Mouse (Mus musculus) neural tube, embryonic 14.5 days (tissue): ENCODE data around the gene Fbln5. TPM values are rescaled to one million over a fixed set of nuclear protein-coding genes. Genes with fewer than 3 reads are reported as not detected.

ENCODE experiments used
- ATAC-seq: fragments of 200-750 bp; cut with Nextera tagmentation; 2 replicates; pipeline ENCODE4 v1.8.0; 2017; ENCODE audit warnings: low read depth, mild to moderate bottlenecking, moderate TSS enrichment, moderate library complexity
- H3K27ac ChIP-seq: fragments of 300-500 bp; sonication (generic); 2 replicates; pipeline ENCODE4 v1.5.1; 2014; ENCODE audit warnings: low read depth, mild to moderate bottlenecking, control low read depth, low read length, moderate library complexity, mixed read lengths
- H3K27me3 ChIP-seq: fragments of 300-500 bp; sonication (generic); 2 replicates; pipeline ENCODE4 v1.6.1; 2014; ENCODE audit warnings: low read length; ENCODE audit not compliant: control insufficient read depth, insufficient read depth
- H3K36me3 ChIP-seq: fragments of 300-500 bp; sonication (generic); 2 replicates; pipeline ENCODE4 v1.6.1; 2014; ENCODE audit warnings: low read length, mixed read lengths; ENCODE audit not compliant: control insufficient read depth, insufficient read depth
- H3K4me1 ChIP-seq: fragments of 300-500 bp; sonication (generic); 2 replicates; pipeline ENCODE4 v1.6.1; 2014; ENCODE audit warnings: low read length; ENCODE audit not compliant: control insufficient read depth, insufficient read depth
- H3K4me2 ChIP-seq: fragments of 300-500 bp; sonication (generic); 2 replicates; pipeline ENCODE4 v1.6.1; 2014; ENCODE audit warnings: mild to moderate bottlenecking, low read depth, low read length, control low read depth
- H3K4me3 ChIP-seq: fragments of 300-500 bp; sonication (generic); 2 replicates; pipeline ENCODE4 v1.5.1; 2014; ENCODE audit warnings: low read depth, low read length, control low read depth, mixed read lengths
- H3K9ac ChIP-seq: fragments of 300-500 bp; sonication (generic); replicated peaks from 2 replicates; pipeline ENCODE4 v1.6.1; 2014; ENCODE audit warnings: low read depth, mild to moderate bottlenecking, control low read depth, low read length, mixed read lengths
- H3K9me3 ChIP-seq: fragments of 300-500 bp; sonication (generic); 2 replicates; pipeline ENCODE4 v1.6.1; 2016; ENCODE audit warnings: low read length; ENCODE audit not compliant: control insufficient read depth
- WGBS: fragments of 180-500 bp; shearing (Covaris S2); extraction: QIAGEN DNeasy Blood & Tissue Kit; methylation state at CpG from one replicate; pipeline ENCODE4 v1.1.7; 2014; 5-methylcytosine and 5-hydroxymethylcytosine counted together
- polyA plus RNA-seq: library from polyadenylated mRNA; unstranded; fragments of >200 nt; fragmentation: Nextera tagmentation; extraction: Ambion mirVana; gene quantifications from 2 replicates; pipeline ENCODE4 v1.2.1, GENCODE M21; 2014

The Fbln5 gene
- polyA plus RNA-seq, 1 experiment from 2014 or later = 1.9 TPM

DNA sequence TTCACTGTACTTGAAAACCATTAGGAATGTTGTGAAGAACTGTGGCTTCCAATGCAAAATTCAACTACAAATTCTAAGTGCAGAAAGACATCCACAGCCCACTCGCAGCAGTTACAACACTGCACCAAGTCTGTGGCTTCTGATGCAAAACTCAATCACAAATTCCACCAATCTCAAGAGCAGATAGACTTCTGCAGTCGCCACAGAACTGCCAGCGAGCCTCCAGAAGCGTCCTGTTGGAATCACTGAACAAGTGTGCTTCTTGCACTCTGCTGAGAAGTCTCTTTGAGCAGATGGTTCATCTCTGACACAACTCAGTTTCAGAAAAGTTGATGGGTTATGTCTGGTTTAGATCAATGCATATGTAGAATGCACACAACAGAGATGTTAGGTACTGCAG, 15.9 kb upstream of the Fbln5 start:
- H3K27me3 ChIP-seq = no peaks in the 10 kb centered on the region
- no peaks in the 10 kb centered on the region for H3K4me1 ChIP-seq
- no peak overlapping the region for H3K27ac ChIP-seq
- H3K9me3 ChIP-seq = no peaks in the 10 kb centered on the region
- H3K9ac ChIP-seq = no peak overlapping the region
- no peak for ATAC-seq
- no peak overlapping the region for H3K4me3 ChIP-seq
- H3K36me3 ChIP-seq = no peaks in the 10 kb centered on the region; the same call in 1 of the 2 replicates
- WGBS = 95% methylated on average over 4 of the region's 4 CpGs
- no peak overlapping the region for H3K4me2 ChIP-seq

DNA sequence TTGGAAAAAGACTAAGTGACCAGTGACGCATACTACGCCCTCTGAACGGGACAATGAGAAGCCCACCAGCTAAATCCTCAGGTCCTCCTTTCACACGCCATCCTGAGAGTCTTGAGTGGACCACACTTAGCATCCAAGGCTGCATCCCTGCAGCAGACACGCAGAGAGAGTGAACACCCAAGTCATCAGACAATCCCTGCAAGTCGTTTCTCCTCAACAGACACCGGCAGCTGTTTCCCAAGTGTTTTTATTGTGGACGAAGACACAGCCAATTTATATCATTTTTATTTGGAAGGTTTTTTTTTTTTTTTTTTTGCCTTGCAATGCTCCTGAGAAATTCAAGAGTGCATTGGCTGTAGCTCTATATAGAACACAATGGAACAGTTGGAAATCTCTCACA, 14.9 kb upstream of the Fbln5 start:
- Histone ChIP-seq H3K4me2 (no peak overlapping the region), H3K9me3 (no peaks in the 10 kb centered on the region), H3K4me1 (no peaks in the 10 kb centered on the region), H3K27me3 (no peaks in the 10 kb centered on the region), H3K9ac (no peak overlapping the region), H3K27ac (no peak overlapping the region), H3K4me3 (no peak overlapping the region), H3K36me3 (no peaks in the 10 kb centered on the region; the same call in 1 of the 2 replicates)
- 96% methylated on average over 8 of the region's 8 CpGs for WGBS
- ATAC-seq = no peak

DNA sequence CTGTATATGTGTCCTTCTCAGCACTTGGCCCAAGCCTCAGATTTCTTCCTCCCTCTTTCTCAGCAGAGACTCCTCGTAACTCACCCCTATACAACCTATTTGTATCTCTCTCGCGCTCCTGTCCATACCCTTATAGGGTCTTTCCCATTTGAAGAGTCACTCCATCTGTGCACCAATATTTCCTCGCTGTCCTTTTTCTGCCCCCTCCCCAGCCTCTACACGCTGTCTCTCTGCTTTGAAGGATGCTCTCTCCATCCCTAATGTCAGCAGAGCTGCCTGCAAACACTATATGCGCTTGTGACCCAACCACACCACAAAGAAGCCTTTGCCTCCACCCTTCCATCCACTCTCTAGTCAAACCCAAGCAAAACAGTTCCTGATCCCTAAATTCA, 14.3 kb upstream of the Fbln5 start:
- Histone ChIP-seq H3K4me1 (no peaks in the 10 kb centered on the region), H3K9me3 (no peaks in the 10 kb centered on the region), H3K4me2 (no peak overlapping the region), H3K27ac (no peak overlapping the region), H3K36me3 (no peaks in the 10 kb centered on the region; the same call in 1 of the 2 replicates), H3K9ac (no peak overlapping the region), H3K4me3 (no peak overlapping the region), H3K27me3 (no peaks in the 10 kb centered on the region)
- 94% methylated on average over 6 of the region's 6 CpGs for WGBS
- ATAC-seq = no peak

DNA sequence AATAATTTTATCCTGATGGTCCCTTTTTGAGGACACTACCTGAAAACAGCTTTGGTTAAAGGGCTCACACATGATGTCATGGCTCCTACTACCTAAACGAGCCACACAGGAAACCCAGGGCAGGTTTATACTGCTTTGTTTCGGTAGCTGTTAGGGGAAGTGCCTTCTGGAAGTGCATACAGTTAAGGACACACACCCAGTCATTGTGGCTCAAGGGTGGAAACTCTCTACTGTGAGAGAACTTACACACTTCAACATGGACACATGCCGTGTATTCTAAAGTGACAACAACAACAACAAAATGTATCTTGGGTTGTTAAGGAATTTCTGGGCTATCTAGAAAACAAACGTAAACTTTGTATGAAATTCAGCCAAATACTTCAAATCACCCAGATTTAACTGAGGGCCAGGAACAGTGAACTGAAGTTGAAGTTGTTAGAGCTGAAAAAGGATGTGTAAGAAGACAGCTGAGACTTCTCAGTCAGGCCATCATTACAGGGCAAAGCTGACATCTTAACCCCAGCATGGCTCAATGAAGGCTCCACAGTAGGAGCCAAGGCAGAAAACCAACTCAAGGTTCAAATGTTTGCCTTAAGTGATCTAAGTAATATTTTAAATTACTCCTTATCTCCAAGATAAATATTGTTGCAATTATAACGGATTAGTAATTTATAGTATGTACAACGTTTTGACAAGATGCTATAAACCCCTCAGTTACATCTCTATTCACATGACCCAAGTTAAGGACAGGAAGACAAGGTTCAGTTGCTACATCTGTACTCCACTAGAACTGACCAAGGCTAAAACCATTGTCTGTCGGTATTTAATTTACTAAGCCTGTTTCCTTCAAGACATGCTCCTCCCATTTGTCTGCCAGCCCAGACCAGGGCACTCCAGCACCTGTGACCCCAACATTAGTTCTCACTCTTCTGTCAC, 13.6 kb upstream of the Fbln5 start:
- Histone ChIP-seq H3K27me3 (no peaks in the 10 kb centered on the region), H3K9ac (no peak overlapping the region), H3K36me3 (no peaks in the 10 kb centered on the region; the same call in 1 of the 2 replicates), H3K4me2 (no peak overlapping the region), H3K9me3 (no peaks in the 10 kb centered on the region), H3K4me3 (no peak overlapping the region), H3K4me1 (no peaks in the 10 kb centered on the region), H3K27ac (no peak overlapping the region)
- WGBS = 88% methylated on average over 7 of the region's 7 CpGs
- no peak for ATAC-seq

DNA sequence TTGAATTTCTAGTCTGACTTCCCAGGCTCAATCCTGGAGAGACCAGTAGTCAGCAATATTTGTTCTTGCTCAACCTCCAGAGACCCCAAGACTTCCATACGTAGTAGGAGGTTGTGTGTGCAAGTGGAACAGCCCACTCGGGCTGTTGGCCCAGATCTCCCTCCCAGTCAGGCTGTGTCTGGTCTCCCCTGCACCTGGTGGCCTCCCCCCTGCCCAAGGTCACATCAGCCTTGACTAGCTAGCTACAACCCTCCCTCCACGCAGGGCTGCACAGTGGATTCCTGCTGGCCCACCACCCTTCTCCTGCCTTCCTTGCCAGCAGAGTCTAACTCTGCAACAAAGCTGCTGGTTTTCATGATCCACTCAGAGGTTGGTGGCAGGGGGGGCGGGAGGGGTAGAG, 12.4 kb upstream of the Fbln5 start:
- no peak overlapping the region for H3K4me2 ChIP-seq
- H3K36me3 ChIP-seq = no peaks in the 10 kb centered on the region; the same call in 1 of the 2 replicates
- H3K9ac ChIP-seq = no peak overlapping the region
- 76% methylated on average over 4 of the region's 4 CpGs for WGBS
- no peaks in the 10 kb centered on the region for H3K27me3 ChIP-seq
- no peaks in the 10 kb centered on the region for H3K9me3 ChIP-seq
- H3K27ac ChIP-seq = no peak overlapping the region
- no peak for ATAC-seq
- no peak overlapping the region for H3K4me3 ChIP-seq
- H3K4me1 ChIP-seq = no peaks in the 10 kb centered on the region

DNA sequence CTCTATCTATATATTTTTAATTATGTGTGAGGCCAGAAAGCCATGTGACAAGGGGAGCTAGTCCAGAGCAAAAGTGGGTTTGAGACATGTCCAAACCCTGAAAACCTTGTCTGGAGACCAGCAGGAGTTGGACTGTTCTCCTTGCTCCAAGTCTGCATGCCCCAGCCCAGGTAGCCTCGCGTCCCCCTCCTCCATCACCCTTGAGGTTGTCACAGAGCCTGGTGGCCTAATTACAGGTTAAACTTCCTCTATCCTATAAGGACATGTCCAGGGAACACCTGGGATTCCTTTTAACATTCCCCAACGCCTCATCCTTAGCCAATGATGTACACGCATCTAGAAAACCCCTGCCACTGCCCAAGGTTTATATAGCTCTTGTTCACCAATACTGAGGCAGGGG, 4.3 kb upstream of the Fbln5 start:
- Histone ChIP-seq H3K4me2 (no peak overlapping the region), H3K9ac (no peak overlapping the region), H3K36me3 (no peaks in the 10 kb centered on the region), H3K27ac (no peak overlapping the region), H3K9me3 (no peaks in the 10 kb centered on the region), H3K27me3 (peaks cover 4% of the 10 kb centered on the region; the same call in 1 of the 2 replicates), H3K4me1 (no peaks in the 10 kb centered on the region), H3K4me3 (no peak overlapping the region)
- WGBS = 91% methylated on average over 4 of the region's 4 CpGs
- no peak for ATAC-seq

DNA sequence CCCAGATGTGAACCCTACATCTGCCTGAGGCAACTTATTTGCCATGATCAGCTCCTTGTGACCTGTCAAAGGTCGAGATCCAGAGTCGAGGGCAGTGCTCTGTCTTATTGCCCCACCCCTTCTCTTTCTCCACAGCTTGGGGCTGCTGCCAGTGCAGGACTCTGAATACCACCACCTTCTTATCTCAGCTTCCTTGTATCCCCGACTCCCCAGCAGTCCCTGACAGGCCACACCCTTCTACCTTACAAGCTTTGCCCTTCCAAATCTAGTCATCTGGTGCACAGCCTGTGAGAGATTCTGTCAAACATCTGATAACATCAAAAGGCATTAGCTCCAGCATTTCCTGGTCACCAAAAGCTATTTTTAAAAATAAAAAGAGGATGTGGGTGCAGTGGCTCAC, 2.7 kb upstream of the Fbln5 start:
- Histone ChIP-seq H3K4me3 (no peak overlapping the region), H3K9ac (no peak overlapping the region), H3K27me3 (peaks cover 4% of the 10 kb centered on the region; the same call in 1 of the 2 replicates), H3K27ac (no peak overlapping the region), H3K4me1 (no peaks in the 10 kb centered on the region), H3K9me3 (no peaks in the 10 kb centered on the region), H3K36me3 (no peaks in the 10 kb centered on the region), H3K4me2 (no peak overlapping the region)
- ATAC-seq = no peak
- 53% methylated on average over 3 of the region's 3 CpGs for WGBS

GRCm38 (mm10) chr12:101819570-101819969, 715 bp upstream of the Fbln5 start:
- WGBS = 46% methylated on average over 9 of the region's 9 CpGs
- no peaks in the 10 kb centered on the region for H3K9me3 ChIP-seq

DNA sequence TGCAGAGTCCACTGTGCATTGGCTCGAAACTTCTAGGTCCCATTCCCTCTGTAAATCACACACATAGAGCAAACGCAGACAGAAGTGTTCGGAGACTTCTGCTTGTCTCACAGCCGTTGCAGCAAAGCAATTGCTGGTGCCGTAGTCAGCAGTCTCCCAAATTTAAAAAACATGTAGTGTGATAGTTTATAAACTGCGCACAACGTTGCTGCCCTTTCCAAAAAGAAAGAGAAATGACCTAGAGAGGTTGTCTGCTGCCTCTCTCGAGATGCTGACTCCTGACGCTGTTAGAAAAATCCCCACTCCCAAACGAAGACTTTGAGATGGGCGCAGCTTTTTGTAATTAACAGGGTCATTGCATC, 628 bp downstream of the Fbln5 start:
- Histone ChIP-seq H3K4me3 (peak overlapping the region; percentile 43), H3K9me3 (no peaks in the 10 kb centered on the region), H3K9ac (peak overlapping the region; percentile 35; the same call in 1 of the 2 replicates), H3K27me3 (peaks cover 4% of the 10 kb centered on the region; the same call in 1 of the 2 replicates), H3K4me2 (peak overlapping the region; percentile 92), H3K4me1 (no peaks in the 10 kb centered on the region), H3K27ac (no peak overlapping the region), H3K36me3 (no peaks in the 10 kb centered on the region)
- 37% methylated on average over 11 of the region's 11 CpGs for WGBS
- ATAC-seq = no peak

More at GRCm38 (mm10) chr12:101819570-101819969, 715 bp upstream of the Fbln5 start:
- no peak overlapping the region for H3K27ac ChIP-seq
- H3K4me1 ChIP-seq = no peaks in the 10 kb centered on the region
- H3K4me3 ChIP-seq = peak overlapping the region; percentile 43; the same call in 1 of the 2 replicates
- no peaks in the 10 kb centered on the region for H3K36me3 ChIP-seq
- peaks cover 4% of the 10 kb centered on the region; the same call in 1 of the 2 replicates for H3K27me3 ChIP-seq
- H3K4me2 ChIP-seq = peak overlapping the region; percentile 92
- no peak for ATAC-seq
- H3K9ac ChIP-seq = no peak overlapping the region
